Mouse (Mus musculus) spleen, adult 18-20 months (tissue): ENCODE measurements around the gene Dcpp1.
A peak's percentile ranks its signal among the peaks of the same experiment; 100 is the strongest.
"Not testable (repeated sequence)": the region's sequence is repeated elsewhere in the genome, so short reads cannot be mapped to it uniquely, and the experiment has no call there.

Experiments
- DNase-seq, 2 experiments: peaks; one replicate each; pipeline ENCODE4 v3.0.0; 2022; ENCODE audit warnings: mixed read lengths in 2 of 2

Dcpp1 gene

DNA sequence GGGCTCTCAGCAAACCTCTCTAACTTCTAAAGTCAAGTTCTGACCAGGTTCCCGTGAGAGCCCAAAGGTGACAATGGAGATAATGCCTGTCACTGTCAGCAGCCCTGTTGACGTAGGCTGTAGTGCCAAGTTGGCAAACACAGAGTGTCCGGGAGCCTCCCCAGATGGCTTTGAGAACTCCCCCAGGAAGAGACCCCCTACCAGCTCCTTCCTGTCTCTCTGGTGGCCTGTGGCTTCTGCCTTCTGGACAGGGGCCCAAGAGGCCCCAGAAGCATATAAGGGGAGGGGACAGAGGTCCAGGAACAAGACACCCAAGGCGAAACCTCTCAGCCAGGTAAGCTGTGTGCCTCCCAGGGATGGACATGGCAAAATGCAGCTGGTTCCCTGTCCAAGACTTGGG is at the start of gene Dcpp1, which contains the start of gene Dcpp2:
TSS of gene Dcpp1 (plus strand) at position 301 of the 400 bp plus-strand sequence.
TSS of gene Dcpp2 (plus strand) at position 305 of the 400 bp plus-strand sequence.
- DNase-seq, result not testable (repeated sequence)

- DNase-seq, result no peak
These were observed 49.5 kb upstream of the Dcpp1 start for GRCm38 (mm10) chr17:23831201-23831600.

DNA sequence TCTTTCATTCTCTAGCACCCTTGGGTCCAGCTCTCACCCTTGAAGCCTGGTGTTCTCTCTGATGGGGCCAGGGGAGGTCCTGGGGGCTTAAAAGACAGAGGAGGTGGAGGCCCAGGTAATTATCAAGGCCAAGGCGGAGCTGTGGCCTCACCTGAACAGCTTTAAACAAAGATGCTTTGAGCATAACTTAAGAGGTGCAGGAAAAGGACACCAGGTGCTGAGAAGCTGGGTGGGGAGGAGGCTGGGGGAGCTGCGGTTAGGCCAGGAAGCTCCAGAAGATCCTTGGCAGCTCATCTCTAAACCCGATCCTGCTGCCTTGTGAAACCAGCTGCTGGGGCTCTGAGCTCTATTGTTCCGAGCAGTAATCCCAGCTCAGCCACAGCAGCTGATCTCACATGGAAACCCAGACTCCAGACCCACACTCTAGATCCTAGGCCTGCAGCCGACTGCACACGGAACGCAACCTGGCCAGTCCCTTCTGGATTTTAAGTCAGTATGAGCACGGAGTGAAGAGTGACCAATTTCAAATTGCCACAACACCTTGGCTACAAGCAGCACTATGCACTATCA is 44.6 kb upstream of the Dcpp1 start, which contains the start of gene Prss33:
TSS of gene Prss33 (minus strand) at position 51 of the 570 bp plus-strand sequence.
- DNase-seq, result no peak

DNA sequence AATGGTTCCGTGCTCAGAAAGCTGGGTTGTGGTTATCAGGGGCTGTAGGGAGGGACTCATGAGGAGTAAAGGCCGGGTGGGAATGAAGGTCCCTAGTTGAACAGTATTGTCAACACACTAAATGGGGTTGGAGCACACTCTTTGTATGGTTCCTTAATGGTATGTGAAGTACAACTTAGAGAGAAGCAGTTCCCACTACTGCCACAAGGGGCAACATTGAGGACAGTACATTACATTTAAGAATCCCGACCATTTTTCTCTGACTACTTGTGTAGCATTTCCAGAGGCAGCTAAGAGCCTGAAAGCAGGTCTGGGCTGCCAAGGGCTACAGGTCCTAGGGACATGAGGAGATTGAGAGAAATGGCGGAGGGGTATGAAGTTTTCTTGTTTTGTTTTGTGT is 39.5 kb upstream of the Dcpp1 start:
- DNase-seq, result peak in 1 of 2 experiments; percentile 72

GRCm38 (mm10) chr17:23843141-23843811 is 37.4 kb upstream of the Dcpp1 start:
- DNase-seq, result peak in 1 of 2 experiments; percentile 27

- peak in 1 of 2 experiments; percentile 61 for DNase-seq
These were observed 36.8 kb upstream of the Dcpp1 start, which contains the start of the genes Prss32 and Prss41 for GRCm38 (mm10) chr17:23843812-23844273. Prss32 (plus strand) TSS chr17:23843855. Prss41 (minus strand) TSS chr17:23844172.

DNA sequence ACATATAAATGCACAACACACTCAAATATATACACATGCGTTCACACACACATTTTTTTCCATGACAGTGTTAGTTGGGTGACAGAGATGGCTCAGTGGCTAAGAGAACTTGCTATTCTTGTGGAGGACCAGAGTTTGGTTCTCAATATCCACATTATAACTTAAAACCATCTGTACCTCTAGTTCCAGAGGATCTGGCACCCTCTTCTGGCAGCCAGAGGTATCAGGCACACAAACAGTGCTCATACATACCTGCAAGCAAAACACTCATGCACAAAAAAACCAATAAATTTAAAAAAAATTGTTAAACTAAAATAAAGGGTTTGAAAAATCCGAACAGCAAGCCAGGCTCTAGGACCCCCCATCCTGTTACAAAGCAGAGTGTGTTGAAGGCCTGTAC is 30.6 kb upstream of the Dcpp1 start:
- DNase-seq, result no peak

- DNase-seq, result peak in 1 of 2 experiments; percentile 54
These were observed 29.6 kb upstream of the Dcpp1 start for GRCm38 (mm10) chr17:23850853-23851749.

GRCm38 (mm10) chr17:23853292-23853691 is 27.4 kb upstream of the Dcpp1 start:
- DNase-seq, result peak; percentile 25 to 57

DNA sequence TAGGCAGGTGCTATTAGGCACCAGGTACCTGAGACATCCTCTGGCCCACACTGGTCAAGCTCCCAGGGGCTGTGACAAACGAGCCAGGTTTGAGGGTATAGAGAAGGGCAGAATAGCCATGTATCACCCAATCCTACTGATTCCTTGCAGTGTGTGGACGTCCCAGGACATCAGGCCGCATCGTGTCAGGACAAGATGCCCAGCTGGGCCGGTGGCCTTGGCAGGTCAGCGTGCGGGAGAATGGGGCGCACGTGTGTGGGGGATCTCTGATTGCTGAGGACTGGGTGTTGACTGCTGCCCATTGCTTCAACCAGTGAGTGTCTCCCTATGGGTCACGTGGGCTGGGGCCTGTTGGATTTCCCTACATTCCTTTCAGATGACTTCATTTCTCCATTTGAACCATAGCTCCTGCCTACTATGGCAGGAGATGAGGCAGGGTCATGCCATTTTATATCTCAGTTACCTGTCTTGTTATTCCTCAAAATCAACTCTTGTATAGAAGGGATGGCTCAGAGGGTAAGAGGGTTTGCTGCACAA is 26.4 kb upstream of the Dcpp1 start:
- no peak for DNase-seq

- DNase-seq, result no peak
These were observed 23.5 kb upstream of the Dcpp1 start for GRCm38 (mm10) chr17:23857193-23857592.

DNA sequence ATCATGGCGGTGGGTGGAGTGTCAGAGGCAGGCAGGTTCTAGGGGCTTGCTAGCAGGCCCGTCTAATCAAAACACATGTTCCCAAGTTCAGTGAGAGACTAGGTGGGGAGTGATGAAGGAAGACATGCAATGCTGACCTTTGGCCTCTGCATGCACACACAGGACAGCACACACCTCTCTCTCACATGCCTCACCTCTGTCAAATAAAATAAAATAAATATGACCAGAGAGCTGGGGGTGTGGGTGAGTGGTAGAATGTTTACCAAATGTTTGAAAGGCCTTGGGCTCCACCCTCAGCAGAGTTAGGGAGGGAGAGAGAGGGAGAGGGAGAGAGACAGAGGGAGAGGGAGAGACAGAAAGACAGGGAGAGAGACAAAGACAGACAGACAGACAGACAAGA is 22.8 kb upstream of the Dcpp1 start:
- DNase-seq, result no peak

DNA sequence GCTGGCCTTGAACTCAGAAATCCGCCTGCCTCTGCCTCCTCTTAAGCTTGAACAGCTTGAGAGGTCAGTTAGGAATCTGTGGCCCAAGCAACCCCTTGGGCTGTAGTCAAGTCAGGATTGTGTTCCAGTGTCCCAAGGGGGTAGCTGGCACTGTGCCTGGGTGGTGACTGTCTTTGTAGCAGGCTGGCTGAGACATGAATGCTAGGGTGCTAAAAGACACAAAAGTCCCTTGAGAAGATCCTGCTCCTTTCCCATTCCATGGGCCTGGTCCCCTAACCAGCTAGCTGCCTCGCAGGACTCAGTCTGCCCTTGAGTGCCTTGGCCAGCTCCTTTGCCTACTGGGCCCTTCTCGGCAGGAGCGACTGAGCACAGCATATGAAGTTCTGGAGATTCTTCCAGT is 17.8 kb upstream of the Dcpp1 start:
- no peak for DNase-seq

- no peak for DNase-seq
These were observed 12.9 kb upstream of the Dcpp1 start, which contains the start of gene Prss21 for GRCm38 (mm10) chr17:23867756-23868155. Prss21 (plus strand) TSS chr17:23868056.

DNA sequence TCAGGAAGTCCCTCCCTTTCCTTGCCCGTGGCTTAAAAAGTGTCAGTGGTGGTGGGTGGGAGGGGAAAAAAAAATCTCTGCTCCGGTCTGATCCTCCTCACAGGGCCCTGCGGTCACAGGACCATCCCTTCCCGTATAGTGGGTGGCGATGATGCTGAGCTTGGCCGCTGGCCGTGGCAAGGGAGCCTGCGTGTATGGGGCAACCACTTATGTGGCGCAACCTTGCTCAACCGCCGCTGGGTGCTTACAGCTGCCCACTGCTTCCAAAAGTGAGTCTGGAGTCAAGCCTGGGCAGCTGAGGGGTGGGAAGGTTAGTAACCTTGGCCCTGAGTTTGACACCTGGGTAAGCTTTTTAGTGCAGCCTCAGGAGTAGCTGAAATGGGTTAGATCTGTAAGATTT is 12.2 kb upstream of the Dcpp1 start:
- no peak for DNase-seq

DNA sequence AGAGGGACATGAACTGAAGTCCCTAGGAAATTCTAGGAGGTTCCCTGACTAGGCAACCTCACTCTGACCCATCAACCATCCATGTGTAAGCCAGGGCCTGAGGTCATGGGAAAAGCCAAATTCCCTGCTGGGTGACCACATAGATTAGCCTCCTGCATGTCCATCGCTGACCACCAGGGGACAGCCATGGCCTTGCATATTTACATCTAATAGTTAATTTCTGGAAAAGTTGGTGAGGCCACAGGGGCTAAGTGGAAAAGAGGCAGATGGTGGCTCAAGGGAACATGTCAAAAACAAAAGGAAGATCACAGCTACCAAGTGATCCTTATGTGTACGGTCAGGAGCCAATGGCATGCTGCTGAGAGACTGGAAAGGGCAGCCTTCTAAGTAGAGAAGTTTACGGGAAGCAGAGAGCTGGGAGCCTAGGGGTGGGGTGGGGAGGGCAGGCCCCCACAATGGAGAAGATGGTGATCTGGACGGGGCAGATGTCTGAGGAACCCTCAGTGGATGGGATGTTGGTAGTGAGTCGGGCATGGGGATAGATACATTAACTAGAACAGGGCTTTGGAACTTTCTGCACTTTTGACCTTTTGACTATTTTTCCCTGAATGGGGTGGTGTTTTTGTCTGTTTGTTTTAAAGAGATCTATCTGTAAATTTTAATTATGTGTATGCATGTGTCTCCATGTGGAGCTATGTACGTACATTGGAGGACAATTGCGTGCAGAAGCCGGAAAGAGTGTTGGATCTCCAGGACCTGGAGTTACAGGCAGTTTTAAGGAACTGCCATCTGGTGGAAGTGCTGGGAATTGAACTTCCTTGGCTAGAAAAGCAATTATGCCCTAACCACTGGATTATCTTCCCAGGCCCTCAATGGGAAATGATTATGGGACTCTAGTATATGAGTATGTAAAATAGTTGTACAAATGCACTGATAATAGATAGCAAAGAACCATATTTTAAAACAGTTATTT is 6.5 kb upstream of the Dcpp1 start:
- DNase-seq, result peak in 1 of 2 experiments; percentile 24

GRCm38 (mm10) chr17:23876741-23877140 is 3.9 kb upstream of the Dcpp1 start:
- DNase-seq, result no peak

DNA sequence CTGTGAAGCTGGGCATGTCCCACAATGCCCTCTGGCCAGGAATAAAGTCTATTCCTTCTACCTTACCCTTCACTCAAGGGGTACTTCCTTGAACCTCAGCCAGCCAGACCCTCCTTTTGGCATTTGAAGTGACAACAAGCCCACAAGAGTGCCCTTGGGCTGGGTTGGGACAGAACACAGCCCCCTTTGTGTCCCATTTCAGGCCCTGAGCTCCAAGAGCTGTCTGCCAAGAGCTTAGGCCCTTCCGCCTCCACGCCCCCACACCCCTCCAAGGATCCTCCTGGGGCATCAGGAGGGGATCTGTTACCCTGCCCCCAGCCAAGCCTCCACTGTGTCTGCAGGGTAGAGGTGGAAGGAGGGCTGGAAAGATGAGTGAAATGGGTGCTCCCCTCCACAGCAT is 3.5 kb upstream of the Dcpp1 start:
- no peak for DNase-seq

DNA sequence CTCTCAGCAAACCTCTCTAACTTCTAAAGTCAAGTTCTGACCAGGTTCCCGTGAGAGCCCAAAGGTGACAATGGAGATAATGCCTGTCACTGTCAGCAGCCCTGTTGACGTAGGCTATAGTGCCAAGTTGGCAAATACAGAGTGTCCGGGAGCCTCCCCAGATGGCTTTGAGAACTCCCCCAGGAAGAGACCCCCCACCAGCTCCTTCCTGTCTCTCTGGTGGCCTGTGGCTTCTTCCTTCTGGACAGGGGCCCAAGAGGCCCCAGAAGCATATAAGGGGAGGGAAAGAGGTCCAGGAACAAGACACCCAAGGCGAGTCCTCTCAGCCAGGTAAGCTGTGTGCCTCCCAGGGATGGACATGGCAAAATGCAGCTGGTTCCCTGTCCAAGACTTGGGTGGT is 36.5 kb downstream of the Dcpp1 start, which contains the start of gene Dcpp3:
TSS of gene Dcpp3 (plus strand) at position 301 of the 400 bp plus-strand sequence.
- DNase-seq, result not testable (repeated sequence)

DNA sequence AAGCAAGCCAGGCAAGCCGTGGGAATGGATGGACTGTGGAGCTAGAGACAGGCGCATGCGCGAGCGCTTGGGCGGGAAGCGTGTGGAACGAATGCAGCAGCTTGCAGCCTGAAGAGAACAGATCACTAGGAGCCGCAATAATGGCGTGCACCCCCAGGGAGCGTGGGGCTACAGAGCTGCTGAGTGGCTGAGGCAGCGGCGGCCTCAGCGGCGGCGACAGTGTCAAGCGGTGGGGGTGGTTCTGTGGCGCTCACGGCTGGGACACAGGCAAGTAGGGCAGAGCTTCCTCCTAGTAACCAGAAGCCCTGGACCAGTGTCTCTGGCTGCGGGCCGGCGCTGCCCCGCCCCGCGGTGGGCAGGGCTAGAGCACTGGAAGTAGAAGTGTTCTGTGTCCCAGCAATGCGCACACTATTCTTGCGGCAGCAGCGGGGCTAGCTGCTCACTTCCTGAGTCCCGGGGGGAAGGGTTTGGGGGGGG is 43.9 kb downstream of the Dcpp1 start:
- DNase-seq, result peak; percentile 82 to 87

GRCm38 (mm10) chr17:23925090-23925493 is 44.4 kb downstream of the Dcpp1 start:
- peak; percentile 10 to 33 for DNase-seq
